Mouse (Mus musculus) lung, postnatal 25 days (tissue): ENCODE data around the gene Dcaf4.

Source experiments
- DNase-seq: peaks from one replicate; pipeline ENCODE4 v3.0.0; 2022; ENCODE audit warnings: low spot score

The Dcaf4 gene

GRCm38 (mm10) chr12:83544791-83545190 lies 24.5 kb downstream of the Dcaf4 start:
- DNase-seq = no peak

- no peak for DNase-seq
Observed at GRCm38 (mm10) chr12:83551305-83551704, 31.0 kb downstream of the Dcaf4 start.

GRCm38 (mm10) chr12:83553816-83554215 lies 33.5 kb downstream of the Dcaf4 start:
- DNase-seq = no peak

- DNase-seq = no peak
Observed at GRCm38 (mm10) chr12:83555605-83556004, 35.3 kb downstream of the Dcaf4 start.

GRCm38 (mm10) chr12:83558496-83558895 lies 38.2 kb downstream of the Dcaf4 start:
- no peak for DNase-seq

GRCm38 (mm10) chr12:83560189-83560588 lies 39.9 kb downstream of the Dcaf4 start:
- DNase-seq = no peak

GRCm38 (mm10) chr12:83562589-83562988 lies 42.3 kb downstream of the Dcaf4 start:
- no peak for DNase-seq

- no peak for DNase-seq
Observed at GRCm38 (mm10) chr12:83569866-83570265, 49.6 kb downstream of the Dcaf4 start.

- DNase-seq = no peak
Observed at GRCm38 (mm10) chr12:83572717-83573116, 52.5 kb downstream of the Dcaf4 start.

GRCm38 (mm10) chr12:83577445-83577844 lies 57.2 kb downstream of the Dcaf4 start:
- DNase-seq = no peak

- no peak for DNase-seq
Observed at GRCm38 (mm10) chr12:83578356-83578755, 58.1 kb downstream of the Dcaf4 start.

- DNase-seq = no peak
Observed at GRCm38 (mm10) chr12:83578896-83579569, 58.8 kb downstream of the Dcaf4 start.

GRCm38 (mm10) chr12:83580283-83580682 lies 60.0 kb downstream of the Dcaf4 start:
- no peak for DNase-seq

GRCm38 (mm10) chr12:83582106-83582505 lies 61.8 kb downstream of the Dcaf4 start:
- no peak for DNase-seq

- no peak for DNase-seq
Observed at GRCm38 (mm10) chr12:83582747-83583146, 62.5 kb downstream of the Dcaf4 start.

- no peak for DNase-seq
Observed at GRCm38 (mm10) chr12:83586628-83587027, 66.4 kb downstream of the Dcaf4 start.
